Mouse (Mus musculus) neural tube, embryonic 12.5 days (tissue): ENCODE measurements at regions not wholly inside any gene's neighbourhood (a gene's known extent, or its start where the extent isn't known, plus 50 kb on each side); places are given as distances from the start of the nearest gene placed in this dataset.
"Not testable (repeated sequence)": the region's sequence is repeated elsewhere in the genome, so short reads cannot be mapped to it uniquely, and the experiment has no call there.

ENCODE experiments used
- ATAC-seq: fragments of 200-750 bp; cut with Nextera tagmentation; 2 replicates; pipeline ENCODE4 v1.8.0; 2017; ENCODE audit warnings: low read depth, mild to moderate bottlenecking, moderate TSS enrichment, moderate library complexity; ENCODE audit not compliant: low FRiP score
- H3K27ac ChIP-seq: fragments of 300-500 bp; sonication (generic); 2 replicates; pipeline ENCODE4 v1.5.1; 2016
- H3K27me3 ChIP-seq: fragments of 300-500 bp; sonication (generic); replicated peaks from 2 replicates; pipeline ENCODE4 v1.6.1; 2016; ENCODE audit warnings: mild to moderate bottlenecking
- H3K36me3 ChIP-seq: fragments of 300-500 bp; sonication (generic); 2 replicates; pipeline ENCODE4 v1.6.1; 2016; ENCODE audit warnings: mild to moderate bottlenecking
- H3K4me1 ChIP-seq: fragments of 300-500 bp; sonication (generic); 2 replicates; pipeline ENCODE4 v1.6.1; 2016
- H3K4me2 ChIP-seq: fragments of 300-500 bp; sonication (generic); replicated peaks from 2 replicates; pipeline ENCODE4 v1.6.1; 2016; ENCODE audit warnings: mild to moderate bottlenecking
- H3K4me3 ChIP-seq: fragments of 300-500 bp; sonication (generic); 2 replicates; pipeline ENCODE4 v1.5.1; 2016
- H3K9ac ChIP-seq: fragments of 300-500 bp; sonication (generic); 2 replicates; pipeline ENCODE4 v1.6.1; 2016; ENCODE audit warnings: mild to moderate bottlenecking
- H3K9me3 ChIP-seq: fragments of 300-500 bp; sonication (generic); 2 replicates; pipeline ENCODE4 v1.6.1; 2016; ENCODE audit warnings: mild to moderate bottlenecking
- WGBS: fragments of 180-500 bp; shearing (Covaris S2); methylation state at CpG from one replicate; pipeline ENCODE4 v1.1.7; 2016; 5-methylcytosine and 5-hydroxymethylcytosine counted together

DNA sequence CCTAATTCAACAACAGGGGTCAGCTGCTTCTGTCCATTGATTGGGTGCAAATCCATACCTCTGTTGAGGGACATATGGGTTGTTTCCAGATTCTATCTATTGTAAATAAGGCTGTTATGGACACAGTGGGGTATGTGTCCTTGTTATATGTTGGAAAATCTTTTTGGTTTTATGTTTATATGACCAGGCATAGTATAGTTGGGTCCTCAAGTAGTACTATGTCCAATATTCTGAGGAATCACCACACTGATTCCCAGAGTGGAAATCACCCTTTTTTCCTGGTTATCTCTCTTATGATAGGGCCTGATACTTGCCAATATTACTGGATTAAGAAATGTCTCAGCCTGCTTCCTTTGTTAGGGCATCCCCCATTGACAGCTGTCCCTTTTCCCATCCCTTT is 1471.0 kb downstream of the Kcnt2 start:
- Histone ChIP-seq H3K4me3 (no peak overlapping the region), H3K9me3 (no peaks in the 10 kb centered on the region), H3K9ac (no peak overlapping the region), H3K27me3 (no peaks in the 10 kb centered on the region), H3K4me2 (no peak overlapping the region), H3K27ac (no peak overlapping the region), H3K4me1 (peaks cover 6% of the 10 kb centered on the region; the same call in 1 of the 2 replicates), H3K36me3 (no peaks in the 10 kb centered on the region)
- peak; percentile 63; the same call in 1 of the 2 replicates for ATAC-seq

DNA sequence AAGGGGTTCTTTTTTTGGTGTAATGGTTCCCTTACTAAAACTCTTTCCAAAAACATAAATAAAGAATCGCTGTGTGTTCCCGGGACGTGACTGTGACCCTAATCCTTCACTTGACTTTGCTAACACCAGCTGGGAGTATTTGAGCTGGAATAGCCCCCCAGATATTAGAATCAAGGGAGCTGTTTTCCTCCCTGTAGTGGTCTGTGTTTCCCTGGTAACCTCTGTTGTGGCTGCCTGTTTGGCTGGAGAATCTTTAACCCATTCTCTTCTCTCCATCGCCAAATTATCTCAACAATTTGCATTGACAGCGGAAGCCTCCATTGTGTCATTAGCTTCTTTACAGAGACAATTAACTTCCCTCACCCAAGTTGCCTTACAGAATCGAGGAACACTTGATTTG is 1471.6 kb downstream of the Kcnt2 start:
- Histone ChIP-seq H3K4me1 (peaks cover 6% of the 10 kb centered on the region; the same call in 1 of the 2 replicates), H3K9me3 (no peaks in the 10 kb centered on the region), H3K9ac (no peak overlapping the region), H3K4me3 (no peak overlapping the region), H3K27me3 (no peaks in the 10 kb centered on the region), H3K27ac (no peak overlapping the region), H3K4me2 (no peak overlapping the region), H3K36me3 (no peaks in the 10 kb centered on the region)
- WGBS = 16% methylated on average over 6 of the region's 6 CpGs
- 0 out of 2 replicates have a peak, but pooled peaks have one; percentile 38 for ATAC-seq

- no peak overlapping the region for H3K4me2 ChIP-seq
- no peak for ATAC-seq
Observed at GRCm38 (mm10) chr1:141741299-141741698, 1495.3 kb downstream of the Kcnt2 start.

GRCm38 (mm10) chr1:141776059-141776458 is 1530.1 kb downstream of the Kcnt2 start:
- Histone ChIP-seq H3K9me3 (no peaks in the 10 kb centered on the region), H3K4me2 (no peak overlapping the region), H3K27me3 (no peaks in the 10 kb centered on the region), H3K36me3 (no peaks in the 10 kb centered on the region), H3K27ac (no peak overlapping the region), H3K4me1 (no peaks in the 10 kb centered on the region), H3K4me3 (no peak overlapping the region), H3K9ac (no peak overlapping the region)
- ATAC-seq = no peak
- WGBS = 78% methylated on average over 1 of the region's 1 CpGs

More at GRCm38 (mm10) chr1:141741299-141741698, 1495.3 kb downstream of the Kcnt2 start:
- Histone ChIP-seq H3K27me3 (no peaks in the 10 kb centered on the region), H3K36me3 (no peaks in the 10 kb centered on the region), H3K27ac (no peak overlapping the region), H3K4me1 (no peaks in the 10 kb centered on the region), H3K9me3 (no peaks in the 10 kb centered on the region), H3K4me3 (no peak overlapping the region), H3K9ac (no peak overlapping the region)

DNA sequence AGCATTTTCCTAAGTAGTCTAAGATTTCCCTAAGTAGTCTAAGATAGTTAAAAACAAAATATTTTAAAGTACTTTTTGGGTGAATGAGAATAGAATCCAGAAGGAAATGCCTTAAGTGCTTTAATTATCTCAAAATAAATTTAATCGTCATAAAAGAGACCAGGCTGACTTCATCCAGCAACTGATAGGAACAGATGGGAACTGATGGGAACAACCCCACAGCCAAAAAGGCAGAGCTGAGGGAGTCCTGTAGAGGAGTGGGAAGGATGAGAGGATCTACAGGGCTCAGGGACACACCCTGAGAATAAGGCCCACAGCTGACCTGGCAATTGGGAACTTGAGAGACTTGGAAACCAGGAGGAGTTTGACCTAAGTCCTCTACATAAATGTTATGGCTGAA is 1537.4 kb downstream of the Kcnt2 start:
- no peaks in the 10 kb centered on the region for H3K4me1 ChIP-seq
- H3K9ac ChIP-seq = no peak overlapping the region
- no peaks in the 10 kb centered on the region for H3K27me3 ChIP-seq
- H3K4me2 ChIP-seq = no peak overlapping the region
- no peak for ATAC-seq
- H3K9me3 ChIP-seq = no peaks in the 10 kb centered on the region
- no peak overlapping the region for H3K4me3 ChIP-seq
- H3K27ac ChIP-seq = no peak overlapping the region
- WGBS = 89% methylated on average over 1 of the region's 1 CpGs
- H3K36me3 ChIP-seq = no peaks in the 10 kb centered on the region

DNA sequence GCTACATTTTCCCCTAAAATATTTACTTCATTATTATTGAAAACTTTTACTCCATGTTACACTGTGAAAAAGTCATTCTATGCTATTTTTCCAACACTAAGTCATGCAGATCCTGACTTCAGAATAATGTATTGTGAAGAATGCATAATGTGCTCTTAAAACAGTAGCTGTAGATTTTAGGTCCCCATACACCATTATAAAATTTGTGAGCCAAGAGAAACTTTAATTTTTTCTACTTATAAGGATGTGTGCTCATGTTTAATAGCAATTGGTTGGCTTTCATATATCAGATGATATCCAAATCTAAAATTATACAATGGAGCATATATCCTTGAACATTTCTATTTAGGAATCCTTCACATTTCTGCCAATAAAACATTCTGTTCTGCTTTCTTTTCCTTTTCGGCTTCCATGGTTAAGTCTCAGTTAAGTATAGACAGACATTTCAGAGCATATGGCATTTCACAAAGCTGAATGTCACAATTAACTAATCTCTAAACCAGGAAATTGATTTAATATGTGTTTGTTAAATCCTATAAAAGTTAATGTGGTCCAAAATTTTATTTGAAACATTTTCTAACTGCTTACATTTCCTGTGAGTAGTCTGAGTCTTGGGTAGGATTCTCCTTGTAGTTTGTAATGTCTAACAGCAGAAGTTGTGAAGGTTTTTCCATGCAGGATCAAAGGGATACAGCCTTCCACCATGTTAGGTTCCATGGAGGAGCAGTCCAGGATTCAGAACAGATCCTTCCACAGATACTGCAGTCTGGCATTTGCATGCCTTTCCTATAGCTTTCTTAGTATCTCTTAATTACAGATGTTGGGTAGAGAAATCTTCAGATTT is 1567.6 kb downstream of the Kcnt2 start:
- H3K36me3 ChIP-seq = no peaks in the 10 kb centered on the region
- no peaks in the 10 kb centered on the region for H3K9me3 ChIP-seq
- no peak overlapping the region for H3K4me3 ChIP-seq
- H3K27me3 ChIP-seq = no peaks in the 10 kb centered on the region
- 96% methylated on average over 1 of the region's 1 CpGs for WGBS
- no peak for ATAC-seq
- no peak overlapping the region for H3K4me2 ChIP-seq
- no peak overlapping the region for H3K27ac ChIP-seq
- H3K4me1 ChIP-seq = no peaks in the 10 kb centered on the region
- no peak overlapping the region for H3K9ac ChIP-seq

DNA sequence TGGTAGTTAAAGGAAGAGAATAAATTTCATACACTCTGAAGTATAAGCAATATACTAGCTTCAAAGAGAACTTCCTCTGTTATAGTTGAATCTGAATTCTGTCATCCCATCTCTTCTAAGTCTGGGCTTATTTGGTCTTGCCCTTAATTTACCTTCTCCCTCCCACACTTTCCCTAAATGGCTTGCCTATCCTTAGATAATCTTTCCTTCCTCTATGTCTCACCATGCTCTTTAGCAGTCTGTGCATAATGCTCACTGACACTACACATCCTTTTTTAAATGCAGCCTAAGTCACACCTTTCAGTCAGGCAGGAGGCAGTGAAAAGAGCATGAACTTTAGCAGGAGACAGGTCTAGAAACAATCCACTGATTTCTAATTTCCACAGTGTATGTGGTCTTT is 1585.5 kb downstream of the Kcnt2 start:
- ATAC-seq = no peak
- no peaks in the 10 kb centered on the region for H3K9me3 ChIP-seq
- H3K4me3 ChIP-seq = no peak overlapping the region
- H3K27ac ChIP-seq = no peak overlapping the region
- H3K4me1 ChIP-seq = no peaks in the 10 kb centered on the region
- no peaks in the 10 kb centered on the region for H3K27me3 ChIP-seq
- no peak overlapping the region for H3K9ac ChIP-seq
- no peak overlapping the region for H3K4me2 ChIP-seq
- H3K36me3 ChIP-seq = no peaks in the 10 kb centered on the region

DNA sequence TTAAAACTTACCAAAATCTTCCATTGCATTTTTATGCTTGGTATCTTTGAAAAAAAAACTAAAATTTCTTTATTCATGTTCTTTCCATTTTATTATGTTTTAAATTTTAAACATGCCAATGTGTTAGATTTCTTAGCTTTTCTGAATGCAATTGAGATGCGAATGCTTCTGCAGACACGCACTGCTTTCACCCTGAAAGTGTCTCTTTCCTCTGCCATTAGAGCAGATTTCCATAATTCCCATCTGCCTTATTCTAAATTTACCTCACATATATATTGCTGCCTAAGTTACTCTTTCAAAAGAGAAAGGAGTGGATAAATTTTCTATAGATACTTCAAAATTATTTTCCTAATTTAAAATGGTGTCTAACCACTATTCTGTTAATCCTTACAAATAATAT is 1596.6 kb downstream of the Kcnt2 start:
- Histone ChIP-seq H3K27me3 (no peaks in the 10 kb centered on the region), H3K4me1 (no peaks in the 10 kb centered on the region), H3K4me3 (no peak overlapping the region), H3K36me3 (no peaks in the 10 kb centered on the region), H3K9me3 (no peaks in the 10 kb centered on the region), H3K9ac (no peak overlapping the region), H3K27ac (no peak overlapping the region), H3K4me2 (no peak overlapping the region)
- WGBS = 92% methylated on average over 2 of the region's 2 CpGs
- ATAC-seq = no peak

GRCm38 (mm10) chr1:141853841-141854240 is 1607.9 kb downstream of the Kcnt2 start:
- not testable (repeated sequence) for H3K9me3 ChIP-seq, H3K4me1 ChIP-seq, H3K9ac ChIP-seq, H3K36me3 ChIP-seq, H3K4me3 ChIP-seq, H3K27me3 ChIP-seq, ATAC-seq, H3K4me2 ChIP-seq, H3K27ac ChIP-seq
- 80% methylated on average over 1 of the region's 1 CpGs for WGBS

DNA sequence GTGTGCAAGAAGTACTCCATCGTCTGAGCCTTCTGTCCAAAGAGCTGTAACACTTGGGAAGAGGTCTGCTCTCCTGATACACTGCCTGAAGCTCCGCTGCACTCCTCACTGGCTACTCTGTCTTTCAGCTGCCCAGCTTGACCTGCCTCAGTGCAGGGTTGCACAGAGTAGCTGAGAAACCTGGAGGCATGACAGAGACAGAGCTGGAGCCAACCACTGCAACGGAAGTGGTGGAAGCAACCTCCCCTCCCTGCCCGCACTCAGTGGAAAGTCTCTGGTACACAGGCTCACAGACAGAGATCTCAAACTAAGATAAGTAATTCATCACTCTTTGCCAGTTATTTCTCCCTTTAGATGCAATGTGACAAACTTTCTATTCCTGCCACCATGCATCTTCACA is 1638.4 kb downstream of the Kcnt2 start:
- Histone ChIP-seq H3K27me3 (no peaks in the 10 kb centered on the region), H3K9me3 (no peaks in the 10 kb centered on the region), H3K4me1 (no peaks in the 10 kb centered on the region), H3K4me2 (no peak overlapping the region), H3K9ac (no peak overlapping the region), H3K36me3 (no peaks in the 10 kb centered on the region), H3K4me3 (no peak overlapping the region), H3K27ac (no peak overlapping the region)
- WGBS = 83% methylated on average over 4 of the region's 4 CpGs
- ATAC-seq = no peak

GRCm38 (mm10) chr1:141897924-141898455 is 1652.0 kb downstream of the Kcnt2 start:
- no peak for ATAC-seq
- Histone ChIP-seq H3K27me3 (no peaks in the 10 kb centered on the region), H3K4me1 (no peaks in the 10 kb centered on the region), H3K36me3 (no peaks in the 10 kb centered on the region), H3K9me3 (no peaks in the 10 kb centered on the region), H3K4me2 (no peak overlapping the region), H3K4me3 (no peak overlapping the region), H3K9ac (no peak overlapping the region), H3K27ac (no peak overlapping the region)
- WGBS = 85% methylated on average over 8 of the region's 8 CpGs

DNA sequence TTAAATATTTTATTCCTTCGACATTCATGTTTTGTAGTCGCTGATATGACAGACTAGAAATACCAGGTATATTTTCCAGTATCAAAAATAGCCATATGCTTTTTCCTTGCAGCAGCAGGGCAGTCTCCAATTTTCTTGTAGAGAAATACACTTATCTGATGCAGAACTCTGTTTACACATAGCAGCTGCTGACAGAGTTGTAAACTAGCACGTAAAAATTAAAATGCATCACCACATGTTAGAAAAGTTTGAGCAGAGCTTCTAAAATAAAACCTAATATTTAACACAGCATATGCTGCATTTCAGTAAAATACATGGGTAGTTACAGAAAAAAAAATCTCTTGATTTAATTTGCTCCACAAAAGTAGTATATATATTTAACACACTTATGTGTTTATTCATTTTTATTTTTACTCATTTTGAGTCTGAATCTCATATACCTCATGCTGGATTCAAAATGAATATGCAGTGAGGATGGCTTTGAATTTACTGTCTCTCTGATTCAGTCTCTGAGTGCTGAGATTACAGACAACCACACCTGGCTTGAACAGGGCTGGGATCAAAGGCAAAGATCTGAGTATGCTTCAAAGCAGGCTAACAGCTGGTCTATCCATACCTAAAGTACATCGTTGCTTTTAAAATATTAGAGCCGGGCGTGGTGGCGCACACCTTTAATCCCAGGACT is 1665.9 kb downstream of the Kcnt2 start:
- no peaks in the 10 kb centered on the region for H3K27me3 ChIP-seq
- no peaks in the 10 kb centered on the region for H3K4me1 ChIP-seq
- no peak overlapping the region for H3K9ac ChIP-seq
- H3K4me2 ChIP-seq = no peak overlapping the region
- no peaks in the 10 kb centered on the region for H3K36me3 ChIP-seq
- no peak for ATAC-seq
- 93% methylated on average over 7 of the region's 7 CpGs for WGBS
- no peak overlapping the region for H3K27ac ChIP-seq
- H3K4me3 ChIP-seq = no peak overlapping the region
- H3K9me3 ChIP-seq = no peaks in the 10 kb centered on the region
